Mouse (Mus musculus) heart, embryonic 14.5 days (tissue): ENCODE measurements at regions not wholly inside any gene's neighbourhood (a gene's known extent, or its start where the extent isn't known, plus 50 kb on each side); places are given as distances from the start of the nearest gene placed in this dataset.

Source experiments
- ATAC-seq: fragments of 200-750 bp; cut with Nextera tagmentation; 2 replicates; pipeline ENCODE4 v1.8.0; 2017; ENCODE audit warnings: low read depth, moderate TSS enrichment; ENCODE audit not compliant: insufficient number of reproducible peaks, insufficient read depth, low FRiP score
- H3K27ac ChIP-seq, 2 experiments: fragments of 200-500 bp in 1 of 2; fragments of 300-500 bp in 1 of 2; sonication (generic) in 1 of 2; replicated peaks in 1 of 2; 2 replicates each; pipeline ENCODE4 v1.5.1; 2012 to 2014; ENCODE audit warnings: low read depth in 2 of 2, low read length in 2 of 2, control low read depth in 1 of 2, mild to moderate bottlenecking in 1 of 2, mixed read lengths in 1 of 2; ENCODE audit not compliant: control insufficient read depth in 1 of 2, insufficient read depth in 1 of 2
- H3K27me3 ChIP-seq: fragments of 300-500 bp; sonication (generic); 2 replicates; pipeline ENCODE4 v1.6.1; 2014; ENCODE audit warnings: mild to moderate bottlenecking, low read length, control low read depth; ENCODE audit not compliant: control insufficient read depth, insufficient read depth
- H3K36me3 ChIP-seq: fragments of 300-500 bp; sonication (generic); 2 replicates; pipeline ENCODE4 v1.6.1; 2014; ENCODE audit warnings: mild to moderate bottlenecking, control low read depth, low read length, mixed read lengths; ENCODE audit not compliant: control insufficient read depth, insufficient read depth
- H3K4me1 ChIP-seq, 2 experiments: fragments of 200-500 bp in 1 of 2; fragments of 300-500 bp in 1 of 2; sonication (generic) in 1 of 2; 2 replicates each; pipeline ENCODE4 v1.6.1; 2012 to 2014; ENCODE audit warnings: low read length in 2 of 2, control low read depth in 1 of 2, mixed read lengths in 1 of 2; ENCODE audit not compliant: control insufficient read depth in 2 of 2, insufficient read depth in 2 of 2
- H3K4me2 ChIP-seq: fragments of 300-500 bp; sonication (generic); 2 replicates; pipeline ENCODE4 v1.6.1; 2014; ENCODE audit warnings: mild to moderate bottlenecking, low read length
- H3K4me3 ChIP-seq, 2 experiments: fragments of 200-500 bp in 1 of 2; fragments of 300-500 bp in 1 of 2; sonication (generic) in 1 of 2; 2 replicates each; pipeline ENCODE4 v1.5.1; 2012 to 2014; ENCODE audit warnings: low read length in 2 of 2, mild to moderate bottlenecking in 2 of 2, control low read depth in 1 of 2, low read depth in 1 of 2, moderate library complexity in 1 of 2; ENCODE audit not compliant: control insufficient read depth in 1 of 2, insufficient read depth in 1 of 2
- H3K9ac ChIP-seq: fragments of 300-500 bp; sonication (generic); 2 replicates; pipeline ENCODE4 v1.6.1; 2014; ENCODE audit warnings: mild to moderate bottlenecking, low read length
- H3K9me3 ChIP-seq: fragments of 300-500 bp; sonication (generic); 2 replicates; pipeline ENCODE4 v1.6.1; 2016; ENCODE audit warnings: low read length, control low read depth; ENCODE audit not compliant: control insufficient read depth
- WGBS: fragments of 180-500 bp; shearing (Covaris S2); extraction: QIAGEN DNeasy Blood & Tissue Kit; methylation state at CpG from one replicate; pipeline ENCODE4 v1.1.7; 2014; 5-methylcytosine and 5-hydroxymethylcytosine counted together

GRCm38 (mm10) chr11:19441936-19442335 is 423.2 kb upstream of the Meis1 start:
- H3K27me3 ChIP-seq, result no peaks in the 10 kb centered on the region
- no peaks in the 10 kb centered on the region for H3K4me1 ChIP-seq
- no peaks in the 10 kb centered on the region for H3K36me3 ChIP-seq
- no peaks in the 10 kb centered on the region for H3K9me3 ChIP-seq
- no peak overlapping the region for H3K4me2 ChIP-seq
- H3K27ac ChIP-seq, result no peak overlapping the region
- H3K4me3 ChIP-seq, result no peak overlapping the region
- no peak overlapping the region for H3K9ac ChIP-seq
- 77% methylated on average over 4 of the region's 4 CpGs for WGBS
- no peak for ATAC-seq

GRCm38 (mm10) chr11:19455391-19456290 is 436.9 kb upstream of the Meis1 start:
- Histone ChIP-seq H3K4me1 (no peaks in the 10 kb centered on the region), H3K36me3 (no peaks in the 10 kb centered on the region), H3K27ac (no peak overlapping the region), H3K27me3 (no peaks in the 10 kb centered on the region), H3K9ac (no peak overlapping the region), H3K4me2 (no peak overlapping the region), H3K9me3 (no peaks in the 10 kb centered on the region), H3K4me3 (no peak overlapping the region)
- WGBS, result 86% methylated on average over 12 of the region's 12 CpGs
- ATAC-seq, result no peak

GRCm38 (mm10) chr11:19456577-19456976 is 437.8 kb upstream of the Meis1 start:
- Histone ChIP-seq H3K9me3 (no peaks in the 10 kb centered on the region), H3K27me3 (no peaks in the 10 kb centered on the region), H3K4me1 (no peaks in the 10 kb centered on the region), H3K9ac (no peak overlapping the region), H3K36me3 (no peaks in the 10 kb centered on the region), H3K4me3 (no peak overlapping the region), H3K4me2 (no peak overlapping the region), H3K27ac (no peak overlapping the region)
- no peak for ATAC-seq
- WGBS, result 91% methylated on average over 1 of the region's 1 CpGs

- Histone ChIP-seq H3K27me3 (no peaks in the 10 kb centered on the region), H3K4me1 (no peaks in the 10 kb centered on the region), H3K4me2 (no peak overlapping the region), H3K27ac (no peak overlapping the region), H3K9me3 (no peaks in the 10 kb centered on the region), H3K9ac (no peak overlapping the region), H3K36me3 (no peaks in the 10 kb centered on the region), H3K4me3 (no peak overlapping the region)
- no peak for ATAC-seq
- 75% methylated on average over 6 of the region's 6 CpGs for WGBS
These were observed 445.1 kb upstream of the Meis1 start for GRCm38 (mm10) chr11:19463730-19464358.

GRCm38 (mm10) chr11:19468373-19468772 is 449.6 kb upstream of the Meis1 start:
- ATAC-seq, result no peak
- Histone ChIP-seq H3K4me2 (no peak overlapping the region), H3K9ac (no peak overlapping the region), H3K4me3 (no peak overlapping the region), H3K27me3 (no peaks in the 10 kb centered on the region), H3K4me1 (no peaks in the 10 kb centered on the region), H3K36me3 (no peaks in the 10 kb centered on the region), H3K9me3 (no peaks in the 10 kb centered on the region), H3K27ac (no peak overlapping the region)
- 83% methylated on average over 3 of the region's 3 CpGs for WGBS

GRCm38 (mm10) chr11:19468803-19469202 is 450.0 kb upstream of the Meis1 start:
- 85% methylated on average over 3 of the region's 3 CpGs for WGBS
- ATAC-seq, result no peak
- H3K27me3 ChIP-seq, result no peaks in the 10 kb centered on the region
- H3K4me3 ChIP-seq, result no peak overlapping the region
- H3K27ac ChIP-seq, result no peak overlapping the region
- no peak overlapping the region for H3K4me2 ChIP-seq
- no peak overlapping the region for H3K9ac ChIP-seq
- H3K36me3 ChIP-seq, result no peaks in the 10 kb centered on the region
- no peaks in the 10 kb centered on the region for H3K4me1 ChIP-seq
- no peaks in the 10 kb centered on the region for H3K9me3 ChIP-seq

GRCm38 (mm10) chr11:19470648-19471341 is 452.0 kb upstream of the Meis1 start:
- no peak overlapping the region for H3K4me2 ChIP-seq
- no peaks in the 10 kb centered on the region for H3K4me1 ChIP-seq
- ATAC-seq, result no peak
- H3K27me3 ChIP-seq, result no peaks in the 10 kb centered on the region
- H3K27ac ChIP-seq, result no peak overlapping the region
- H3K9me3 ChIP-seq, result no peaks in the 10 kb centered on the region
- no peaks in the 10 kb centered on the region for H3K36me3 ChIP-seq
- WGBS, result 81% methylated on average over 5 of the region's 5 CpGs
- no peak overlapping the region for H3K4me3 ChIP-seq
- no peak overlapping the region for H3K9ac ChIP-seq
